Mouse (Mus musculus) CD4-positive, CD25-positive, alpha-beta regulatory T cell (primary cell): ENCODE data around the gene Dlg4. TPM values are rescaled to one million over a fixed set of nuclear protein-coding genes. Genes with fewer than 3 reads are reported as not detected.

Experiments used
- polyA plus RNA-seq: library from polyadenylated mRNA; unstranded; fragments of 100-300 nt; shearing (Covaris generic); gene quantifications from one replicate; pipeline ENCODE4 v1.2.1, GENCODE M21; 2017

Dlg4 gene
- polyA plus RNA-seq: 6.1 TPM

DNA sequence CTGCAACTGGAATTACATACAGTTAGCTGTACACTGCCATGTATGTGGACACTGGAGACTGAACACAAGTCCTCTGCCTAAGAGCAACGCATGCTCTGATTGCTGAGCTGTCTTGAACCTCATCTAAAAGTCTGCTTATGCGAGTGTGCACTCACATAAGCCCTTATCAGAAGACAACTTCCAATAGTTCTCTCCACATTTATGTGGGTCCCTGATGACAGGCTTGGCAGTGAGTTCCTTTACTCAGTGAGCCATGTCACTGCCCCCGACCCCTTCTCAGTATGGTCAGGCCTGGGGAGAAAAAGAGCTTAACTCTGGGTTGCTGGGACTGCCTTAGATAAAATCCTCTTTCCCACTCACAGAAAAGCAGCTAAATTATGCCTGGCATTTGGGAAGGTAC, at the start of gene Dlg4:
Dlg4 (plus strand) TSS at position 274 of the 400 bp plus-strand sequence.

DNA sequence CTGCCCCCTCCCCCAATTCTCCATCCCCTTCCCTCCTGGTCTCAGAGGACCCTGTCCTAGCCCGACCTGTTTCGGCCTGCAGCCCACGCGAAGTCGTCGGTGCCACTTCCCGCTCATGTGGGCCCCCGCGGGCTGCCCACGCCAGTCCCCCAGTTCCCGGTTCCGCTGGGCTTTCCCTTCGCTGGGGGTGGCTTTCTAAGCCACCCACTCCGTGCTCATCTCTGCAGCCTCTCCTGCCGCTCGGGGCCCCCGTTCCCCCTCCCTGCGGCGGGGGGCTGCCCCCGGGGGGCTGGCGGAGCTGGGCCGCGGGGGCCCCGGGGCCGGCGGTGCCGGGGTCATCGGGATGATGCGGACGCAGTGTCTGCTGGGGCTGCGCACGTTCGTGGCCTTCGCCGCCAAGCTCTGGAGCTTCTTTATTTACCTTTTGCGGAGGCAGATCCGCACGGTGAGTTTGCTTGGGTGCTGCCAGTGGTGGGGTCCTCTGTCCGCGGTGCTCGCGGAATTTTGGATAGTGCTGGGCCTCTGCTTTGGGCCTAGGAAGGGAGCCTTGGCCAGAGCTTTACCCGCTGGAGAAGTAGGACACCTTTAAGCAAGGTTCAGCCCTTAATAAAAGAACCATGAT, 35.5 kb upstream of the Dlg4 start, which contains the start of gene Ctdnep1:
Ctdnep1 (plus strand) TSS at position 16 of the 622 bp plus-strand sequence.

DNA sequence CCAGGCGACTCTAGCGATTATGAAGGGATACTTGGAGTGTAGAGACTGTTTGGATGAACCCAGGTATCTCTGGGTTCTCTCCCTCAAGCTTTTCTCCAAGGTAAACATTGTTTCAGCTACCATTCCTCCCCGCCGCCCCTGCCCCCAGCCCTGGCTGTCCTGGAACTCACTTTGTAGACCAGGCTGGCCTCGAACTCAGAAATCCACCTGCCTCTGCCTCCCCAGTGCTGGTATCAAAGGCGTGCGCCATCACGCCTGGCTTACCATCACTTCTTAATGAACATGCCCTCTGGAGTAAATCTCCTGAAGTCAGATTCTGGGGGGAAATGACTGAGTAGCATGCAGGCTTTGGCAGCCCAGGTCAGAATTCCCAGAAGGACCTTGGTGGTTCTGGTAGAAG, 34.5 kb upstream of the Dlg4 start, which contains the start of gene Elp5:
Elp5 (minus strand) TSS at position 293 of the 400 bp plus-strand sequence.

DNA sequence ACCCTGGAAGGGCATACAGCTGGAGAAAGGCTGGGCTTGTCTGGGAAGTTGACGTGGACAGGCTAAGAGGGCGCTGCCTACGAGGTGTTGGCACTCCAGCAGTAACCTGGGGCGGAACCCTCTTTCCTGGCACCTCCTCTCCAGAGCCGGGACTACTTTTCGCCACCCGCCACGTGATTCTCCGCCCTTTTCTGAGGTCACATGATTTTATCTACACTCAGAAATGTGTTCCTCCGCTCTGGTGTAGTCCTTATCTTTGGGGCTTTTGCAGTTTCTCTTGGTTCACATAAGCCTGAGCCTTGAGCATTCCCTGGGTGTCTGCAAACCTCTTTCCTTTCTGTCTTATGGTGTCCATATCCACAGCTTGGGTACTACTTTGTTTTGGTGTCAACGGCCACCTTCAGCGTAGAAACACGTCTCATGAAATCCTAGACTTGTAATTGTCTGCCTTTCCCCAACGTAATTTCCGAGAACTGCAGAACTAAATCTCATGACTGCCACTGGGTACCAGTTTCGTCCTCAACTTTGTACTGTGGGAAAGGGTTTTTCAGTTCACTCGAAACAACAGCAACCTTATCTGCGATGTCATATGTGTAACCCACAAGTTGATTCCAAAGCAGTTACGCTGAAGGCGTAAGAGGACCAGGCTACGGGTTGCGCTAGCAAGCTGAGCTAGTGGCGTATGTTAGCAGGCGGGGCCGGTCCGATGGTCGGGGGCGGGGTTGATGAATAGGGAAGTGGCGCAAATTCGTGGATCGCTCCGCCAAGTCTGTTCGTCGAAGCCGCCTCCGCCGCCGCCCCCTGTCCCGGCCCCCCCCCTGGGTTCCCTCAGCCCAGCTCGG, 25.7 kb upstream of the Dlg4 start, which contains the start of gene Gabarap:
Gabarap (plus strand) TSS at position 294 of the 842 bp plus-strand sequence.

DNA sequence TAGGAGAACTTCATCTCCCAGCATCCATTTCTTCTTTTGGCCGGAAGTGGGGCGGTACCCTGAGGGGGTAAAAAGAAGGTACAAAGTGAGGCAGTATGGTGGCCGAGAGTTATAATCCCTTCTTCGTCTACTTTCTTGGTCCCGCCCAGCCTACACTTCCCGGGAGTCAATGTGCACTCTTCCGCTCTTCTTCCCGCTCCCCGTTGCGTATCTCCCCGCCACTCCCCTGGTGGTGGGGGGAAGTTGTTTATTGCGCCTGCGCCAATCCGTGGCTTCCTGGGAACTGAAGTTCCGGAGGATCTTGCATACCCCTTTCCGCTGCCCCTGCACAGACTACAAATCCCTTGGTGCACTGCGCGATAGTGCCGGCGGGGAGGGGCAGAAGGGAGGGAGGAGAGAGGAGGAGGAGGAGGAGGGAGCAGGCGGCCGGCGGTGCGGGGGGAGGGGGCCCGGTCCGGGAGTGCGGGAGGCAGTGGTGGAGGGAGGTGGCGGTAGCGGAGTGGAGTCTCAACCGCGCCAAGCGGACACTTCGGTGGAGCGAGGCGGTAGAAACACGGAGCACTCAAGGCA, 21.3 kb upstream of the Dlg4 start, which contains the start of gene Phf23:
Phf23 (plus strand) TSS at position 387 of the 570 bp plus-strand sequence.

DNA sequence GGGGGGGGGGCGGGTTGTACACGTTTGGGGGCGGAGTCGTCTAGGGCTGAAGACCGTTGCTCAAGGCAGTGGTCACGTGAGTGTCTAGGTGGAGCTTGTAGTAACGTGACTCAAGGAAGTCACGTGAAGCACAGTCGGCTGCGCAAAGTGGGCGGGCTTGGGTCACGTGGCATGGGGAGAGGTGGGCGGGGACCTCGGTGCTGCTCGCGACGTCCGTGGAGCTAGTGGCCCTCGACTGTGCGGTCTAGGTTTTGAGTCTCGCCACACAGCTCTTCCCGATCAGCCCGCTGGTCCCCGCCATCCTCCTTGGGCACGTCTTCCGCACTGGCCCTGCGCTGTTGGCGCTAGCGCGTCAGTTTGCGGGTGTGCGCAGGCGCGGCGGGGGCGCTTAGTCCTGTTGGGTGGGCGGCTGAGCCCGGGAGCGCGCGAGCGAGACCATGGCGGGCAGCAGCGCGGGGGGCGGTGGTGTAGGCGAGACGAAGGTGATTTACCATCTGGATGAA, 16.3 kb upstream of the Dlg4 start, which contains the start of gene Dvl2:
Dvl2 (plus strand) TSS at position 200 of the 503 bp plus-strand sequence.

DNA sequence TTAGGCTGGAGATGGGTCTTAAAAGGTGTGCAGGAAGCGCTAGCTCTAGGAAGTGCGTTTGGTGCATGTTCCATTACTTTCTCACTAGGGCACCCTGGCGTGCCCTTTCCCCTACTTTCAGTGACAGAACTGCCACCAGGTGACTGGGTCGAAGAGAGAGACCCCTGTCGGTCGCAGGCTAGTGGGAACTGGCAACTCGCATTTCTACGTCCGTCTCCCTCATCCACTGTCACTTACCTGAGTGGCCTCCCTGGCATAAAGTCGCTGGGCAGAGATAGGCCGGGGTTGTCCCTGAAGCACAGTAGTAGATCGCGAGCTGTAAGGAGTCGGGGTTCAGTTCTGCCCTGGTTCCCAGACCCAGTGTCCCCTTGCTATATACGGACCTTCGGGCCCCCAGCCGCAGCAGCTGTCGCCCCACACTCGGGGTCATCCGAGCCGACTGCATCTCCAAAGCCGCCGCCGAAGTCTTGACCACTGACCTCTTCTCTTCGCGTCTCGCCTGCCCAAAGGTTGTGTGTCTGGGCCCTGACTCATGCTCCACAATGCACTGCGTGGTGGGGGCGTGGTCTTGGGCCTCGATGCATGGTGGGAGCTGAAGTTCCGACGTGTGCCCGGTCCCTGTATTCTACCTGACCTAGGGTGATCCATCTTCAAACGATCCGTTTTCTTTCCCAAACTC, 1.7 kb upstream of the Dlg4 start, which contains the start of gene Acadvl:
Acadvl (minus strand) TSS at position 532 of the 679 bp plus-strand sequence.

DNA sequence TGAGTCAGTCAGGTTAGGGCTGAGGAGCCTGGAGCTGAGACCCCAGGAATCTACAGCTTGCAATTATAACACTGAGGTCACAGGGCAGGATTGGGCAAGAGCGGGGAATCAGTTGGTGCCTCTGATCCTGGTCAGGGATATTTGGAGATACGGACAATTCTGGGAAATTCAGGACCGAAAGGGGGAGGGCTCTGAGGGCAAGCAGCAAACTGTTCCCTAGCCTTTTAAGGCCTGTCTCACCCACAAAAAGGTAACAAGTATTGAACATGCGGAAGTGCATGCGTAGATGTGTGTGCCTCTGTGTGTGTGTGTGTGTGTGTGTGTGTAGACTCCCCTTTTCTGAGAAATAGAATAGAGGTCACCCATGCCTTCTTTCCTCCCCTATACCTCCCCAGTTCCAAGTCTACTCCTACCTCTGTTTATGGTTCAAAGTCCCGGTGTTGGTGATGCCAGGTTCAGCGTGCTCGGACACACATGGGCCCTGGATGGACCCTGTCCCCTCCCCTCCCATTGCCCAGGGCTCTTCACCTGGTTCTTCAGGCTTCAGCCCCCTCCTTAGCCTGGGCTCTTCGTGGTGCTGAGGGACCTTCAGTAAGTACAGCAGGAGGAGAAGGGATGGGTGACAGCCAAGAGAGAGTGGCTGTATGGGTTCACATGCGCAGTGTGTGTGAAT, 37.3 kb downstream of the Dlg4 start, which contains the start of gene Asgr1:
Asgr1 (plus strand) TSS at position 188 of the 673 bp plus-strand sequence.

DNA sequence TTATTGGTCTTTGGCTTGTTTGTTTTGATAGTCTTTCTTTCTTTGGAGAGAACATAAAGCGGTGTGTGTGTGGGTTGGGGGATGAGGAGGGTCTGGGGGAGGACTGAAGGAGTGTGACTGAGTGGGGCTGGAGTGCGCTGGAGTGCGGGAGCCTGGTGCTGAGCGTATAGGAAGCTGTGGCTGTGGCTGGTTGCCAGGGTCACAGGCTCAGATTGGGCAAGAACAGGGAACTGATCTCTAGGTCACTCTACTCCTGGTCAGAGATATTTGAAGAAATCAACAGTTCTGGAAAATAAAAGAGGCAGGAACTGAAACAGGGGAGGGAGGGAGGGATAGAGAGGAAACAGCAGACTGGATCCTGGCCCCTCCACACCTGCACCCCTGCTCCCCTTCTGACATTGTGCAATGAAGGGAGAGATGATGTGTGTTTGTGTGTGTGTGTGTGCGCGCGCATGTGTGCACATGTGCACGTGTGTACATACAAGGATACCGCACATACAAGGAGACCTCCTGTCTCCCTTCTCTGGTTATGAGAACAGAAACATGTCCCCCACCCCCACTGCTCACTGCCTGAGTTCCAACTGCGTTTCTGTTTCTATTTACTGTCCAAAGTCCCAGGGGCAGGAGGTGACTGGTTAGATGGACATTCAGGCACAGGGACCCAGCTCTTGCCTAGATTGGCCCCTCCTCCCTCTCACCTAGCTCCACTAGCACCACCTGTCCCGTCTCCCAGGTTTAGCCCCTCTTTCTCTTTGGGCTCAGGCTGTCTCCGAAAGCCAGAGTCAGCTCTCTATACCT, 75.4 kb downstream of the Dlg4 start, which contains the start of gene Asgr2:
Asgr2 (plus strand) TSS at position 659 of the 798 bp plus-strand sequence.

Other genes with a start within 250 kb of the Dlg4 start
- gene Chrnb1, start 221.0 kb upstream of the Dlg4 start, polyA plus RNA-seq: 3.7 TPM
- gene Fgf11, start 215.1 kb upstream of the Dlg4 start, polyA plus RNA-seq: not detected
- gene Tmem102, start 211.3 kb upstream of the Dlg4 start, polyA plus RNA-seq: not detected
- not detected for gene Gm39566, start 201.6 kb upstream of the Dlg4 start, polyA plus RNA-seq
- not detected for gene Spem2, start 198.5 kb upstream of the Dlg4 start, polyA plus RNA-seq
- gene Spem1, start 194.8 kb upstream of the Dlg4 start, polyA plus RNA-seq: not detected
- 0.85 TPM for gene Nlgn2, start 179.2 kb upstream of the Dlg4 start, polyA plus RNA-seq
- gene Tmem256, start 178.4 kb upstream of the Dlg4 start, polyA plus RNA-seq: 77.8 TPM
- gene Plscr3, start 170.6 kb upstream of the Dlg4 start, polyA plus RNA-seq: 32.7 TPM
- not detected for gene Tnk1, start 158.2 kb upstream of the Dlg4 start, polyA plus RNA-seq
- gene Tmem95, start 138.9 kb upstream of the Dlg4 start, polyA plus RNA-seq: not detected
- gene Kctd11, start 135.5 kb upstream of the Dlg4 start, polyA plus RNA-seq: 1.3 TPM
- gene Acap1, start 121.4 kb upstream of the Dlg4 start, polyA plus RNA-seq: 552 TPM
- gene 2810408A11Rik, start 116.0 kb upstream of the Dlg4 start, polyA plus RNA-seq: 4.4 TPM
- gene Neurl4, start 115.9 kb upstream of the Dlg4 start, polyA plus RNA-seq: 7.7 TPM
- 203 TPM for gene Gps2, start 103.1 kb upstream of the Dlg4 start, polyA plus RNA-seq
- gene Eif5a, start 95.0 kb upstream of the Dlg4 start, polyA plus RNA-seq: 1,414 TPM
- not detected for gene Ybx2, start 81.1 kb upstream of the Dlg4 start, polyA plus RNA-seq
- gene Slc2a4, start 68.8 kb upstream of the Dlg4 start, polyA plus RNA-seq: not detected
- gene Cldn7, start 52.2 kb upstream of the Dlg4 start, polyA plus RNA-seq: not detected
- gene Ctdnep1, start 35.8 kb upstream of the Dlg4 start, polyA plus RNA-seq: 60.1 TPM
- gene Elp5, start 34.4 kb upstream of the Dlg4 start, polyA plus RNA-seq: 67.1 TPM
- 380 TPM for gene Gabarap, start 25.8 kb upstream of the Dlg4 start, polyA plus RNA-seq
- gene Phf23, start 21.2 kb upstream of the Dlg4 start, polyA plus RNA-seq: 88.2 TPM
- 32.1 TPM for gene Dvl2, start 16.3 kb upstream of the Dlg4 start, polyA plus RNA-seq
- 110 TPM for gene Acadvl, start 1.5 kb upstream of the Dlg4 start, polyA plus RNA-seq
- not detected for gene Asgr1, start 37.1 kb downstream of the Dlg4 start, polyA plus RNA-seq
- not detected for gene Asgr2, start 75.7 kb downstream of the Dlg4 start, polyA plus RNA-seq
- gene Mgl2, start 113.4 kb downstream of the Dlg4 start, polyA plus RNA-seq: not detected
- gene Clec10a, start 139.3 kb downstream of the Dlg4 start, polyA plus RNA-seq: not detected
- gene Slc16a11, start 195.8 kb downstream of the Dlg4 start, polyA plus RNA-seq: 0.47 TPM
- gene Slc16a13, start 204.1 kb downstream of the Dlg4 start, polyA plus RNA-seq: 3.4 TPM
- not detected for gene Bcl6b, start 212.9 kb downstream of the Dlg4 start, polyA plus RNA-seq
- 185 TPM for gene 0610010K14Rik, start 221.0 kb downstream of the Dlg4 start, polyA plus RNA-seq
- 6.1 TPM for gene Gm21988, start 222.9 kb downstream of the Dlg4 start, polyA plus RNA-seq
- gene Rnasek, start 222.9 kb downstream of the Dlg4 start, polyA plus RNA-seq: 266 TPM
- gene Alox12, start 238.4 kb downstream of the Dlg4 start, polyA plus RNA-seq: 0.17 TPM